Mouse (Mus musculus) layer of hippocampus, adult 8-10 months (tissue): ENCODE data around the gene Slc44a3. TPM values are rescaled to one million over a fixed set of nuclear protein-coding genes. Genes with fewer than 3 reads are reported as not detected.
"Not testable (repeated sequence)": the region's sequence is repeated elsewhere in the genome, so short reads cannot be mapped to it uniquely, and the experiment has no call there.

Experiments
- DNase-seq, 2 experiments: peaks; one replicate each; pipeline ENCODE4 v3.0.0; 2022; ENCODE audit warnings: low spot score in 2 of 2
- total RNA-seq, 4 experiments: library from RNA; stranded (reverse); gene quantifications; 2 replicates each; pipeline ENCODE4 v1.2.4; 2022

Slc44a3 gene
- total RNA-seq, 4 experiments from 2014 or later = 0.27 to 0.72 TPM; not detected in 2

- no peak for DNase-seq
Observed at GRCm38 (mm10) chr3:121553294-121553693, 21.1 kb upstream of the Slc44a3 start.

- DNase-seq = no peak
Observed at GRCm38 (mm10) chr3:121552723-121553122, 20.5 kb upstream of the Slc44a3 start.

- peak in 1 of 2 experiments; percentile 32 for DNase-seq
Observed at GRCm38 (mm10) chr3:121550370-121550769, 18.2 kb upstream of the Slc44a3 start.

DNA sequence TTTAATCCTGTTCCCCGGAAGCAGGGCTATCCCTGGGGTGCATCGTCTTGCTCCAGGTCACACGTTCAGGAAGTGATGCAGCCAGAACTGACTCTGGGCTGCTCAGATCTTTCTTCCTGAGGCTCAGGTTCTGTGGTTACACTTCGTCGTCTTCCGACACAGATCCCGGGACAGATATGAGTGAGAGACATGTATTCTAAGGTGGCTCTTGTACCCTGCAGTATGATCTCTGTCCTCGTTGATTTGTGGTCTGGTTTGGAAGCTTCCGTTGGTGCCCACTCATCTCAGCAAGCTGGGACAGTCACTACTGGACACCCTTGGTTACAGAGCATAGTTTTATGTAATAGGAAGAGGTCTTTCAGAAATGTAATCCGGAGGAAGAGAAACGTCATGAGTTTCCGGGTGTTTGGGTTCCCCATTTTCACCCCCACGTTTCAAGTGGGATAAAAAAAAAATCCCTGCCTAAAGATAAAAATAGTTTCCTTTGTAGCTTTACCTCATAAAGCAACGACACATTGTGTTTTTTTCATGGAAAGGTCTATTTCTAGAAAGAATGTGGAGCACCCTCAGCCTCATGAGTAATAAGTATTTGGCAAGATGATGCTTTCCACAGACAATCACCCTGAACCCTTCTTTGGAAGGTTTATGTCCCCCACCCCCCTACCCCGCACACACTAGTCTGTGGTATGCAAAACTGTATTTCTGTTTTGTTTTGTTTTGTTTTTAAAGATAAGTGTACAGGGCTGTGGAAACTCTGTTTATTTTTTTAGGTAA, 15.8 kb upstream of the Slc44a3 start:
- DNase-seq = no peak

DNA sequence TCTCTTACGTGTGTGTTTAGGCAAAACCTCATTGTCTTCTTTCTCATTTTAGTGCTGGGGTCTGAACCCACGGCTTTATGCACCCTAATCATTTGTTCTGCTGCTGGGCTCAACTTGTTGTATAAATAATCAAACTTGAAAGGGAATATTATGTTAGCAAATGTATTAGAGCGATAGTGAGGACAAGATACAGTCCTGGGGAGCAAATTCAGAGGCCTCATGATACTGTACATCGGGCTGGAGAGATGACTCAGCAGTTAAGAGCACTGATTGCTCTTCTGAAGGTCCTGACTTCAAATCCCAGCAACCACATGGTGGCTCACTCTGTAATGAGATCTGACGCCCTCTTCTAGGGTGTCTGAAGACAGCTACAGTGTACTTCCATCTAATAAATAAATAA, 8.4 kb upstream of the Slc44a3 start:
- DNase-seq = no peak

DNA sequence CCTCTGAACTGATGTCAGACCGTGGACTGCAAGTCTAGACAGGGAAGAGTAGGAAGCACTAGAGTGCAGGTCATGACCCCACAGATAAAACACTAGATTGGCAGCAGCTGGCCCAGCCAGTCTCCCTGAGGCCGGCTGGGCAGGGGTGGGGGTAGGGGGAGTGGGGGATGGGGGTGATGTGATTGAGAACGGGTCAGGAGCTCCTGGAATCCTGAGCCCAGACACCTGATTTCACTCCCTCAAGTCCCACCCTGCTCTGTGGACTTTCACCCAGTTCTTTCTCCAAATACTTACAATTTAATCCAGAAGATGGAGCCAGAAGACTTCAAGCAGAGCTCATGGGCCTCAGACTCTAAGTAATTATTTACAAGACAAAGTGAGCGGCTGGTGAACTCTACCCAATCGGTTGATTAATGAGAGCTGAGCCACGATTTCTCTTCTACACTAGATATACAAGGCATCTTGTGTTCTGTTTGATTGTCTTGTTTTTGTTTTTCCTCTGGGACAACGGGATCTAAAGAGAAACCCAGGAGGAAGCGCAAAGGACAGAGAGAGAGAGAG, 7.7 kb upstream of the Slc44a3 start:
- no peak for DNase-seq

- DNase-seq = not testable (repeated sequence)
Observed at GRCm38 (mm10) chr3:121538847-121539246, 6.6 kb upstream of the Slc44a3 start.

DNA sequence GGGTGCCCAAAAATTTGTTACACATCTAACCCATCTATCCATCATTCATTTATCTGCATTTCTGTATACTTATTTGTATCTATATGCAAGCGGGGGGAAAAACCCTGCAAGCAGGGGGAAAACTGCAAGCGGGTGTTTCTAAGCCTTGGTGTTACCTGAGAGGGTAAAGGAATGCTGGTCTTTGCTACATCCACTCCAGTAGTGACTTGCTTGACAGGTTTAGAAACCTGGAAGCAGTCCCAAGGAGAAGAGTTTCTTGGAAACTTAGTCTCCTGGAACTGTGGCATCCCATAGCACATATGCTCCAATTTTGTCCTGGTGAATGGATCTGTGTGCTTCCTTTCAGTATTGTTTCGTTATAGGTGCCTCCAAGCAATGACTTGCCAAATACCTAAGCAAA, 5.8 kb upstream of the Slc44a3 start:
- no peak for DNase-seq

DNA sequence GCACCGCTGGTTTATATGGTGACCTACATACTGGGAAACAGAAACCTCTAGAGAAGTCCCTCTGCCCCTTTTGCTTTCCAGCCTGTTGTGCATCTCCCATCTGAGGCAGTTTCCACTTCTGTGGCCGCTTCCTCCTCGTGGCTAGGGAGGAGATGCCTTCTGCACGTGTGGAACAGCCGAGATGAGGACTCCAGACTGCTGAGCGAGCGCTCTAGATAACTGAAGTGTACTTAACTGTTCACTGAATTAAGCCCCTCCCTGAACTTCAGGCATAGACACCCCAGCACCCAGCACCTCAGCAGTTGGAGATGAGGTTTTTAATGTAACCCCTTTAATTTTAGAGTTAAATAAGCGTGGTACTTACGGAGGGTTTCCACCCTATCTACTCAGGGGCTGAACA, 4.6 kb upstream of the Slc44a3 start:
- DNase-seq = no peak

GRCm38 (mm10) chr3:121535813-121536504, 3.8 kb upstream of the Slc44a3 start:
- DNase-seq = peak in 1 of 2 experiments; percentile 37

- no peak for DNase-seq
Observed at GRCm38 (mm10) chr3:121531370-121532148, 645 bp downstream of the Slc44a3 start.

DNA sequence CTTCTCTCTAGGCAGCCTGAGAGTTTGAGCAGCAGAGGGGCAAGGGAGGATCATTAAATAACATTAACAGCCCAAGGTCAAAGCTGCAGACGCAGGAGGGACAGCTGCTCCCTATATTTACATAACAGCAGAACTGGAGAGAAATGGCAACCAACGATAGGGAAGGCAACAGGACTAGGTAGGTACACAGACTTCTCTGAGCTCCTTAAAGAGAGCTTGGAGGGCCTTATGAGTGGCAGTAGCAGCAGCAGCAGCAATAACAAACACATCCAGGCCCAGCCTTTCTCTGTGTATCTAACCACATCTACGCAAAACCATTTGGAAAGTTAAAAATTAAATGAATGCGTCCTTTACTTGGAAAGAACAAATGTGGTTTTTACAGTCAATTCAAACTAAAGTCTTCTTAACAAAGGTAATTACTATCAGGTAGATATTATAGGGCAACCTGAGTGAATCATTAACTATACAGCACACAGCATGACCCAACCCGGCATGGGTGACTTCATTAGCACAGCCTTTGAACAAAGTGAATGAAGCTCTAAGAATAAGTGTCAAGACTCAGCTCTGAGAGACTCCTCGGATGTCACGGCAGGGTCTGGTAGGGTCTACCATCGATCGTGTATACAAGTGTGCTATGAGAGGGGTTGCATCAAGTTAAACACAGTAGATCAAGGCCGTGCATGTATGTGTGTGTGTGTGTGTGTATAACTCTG, 1.5 kb downstream of the Slc44a3 start:
- no peak for DNase-seq

DNA sequence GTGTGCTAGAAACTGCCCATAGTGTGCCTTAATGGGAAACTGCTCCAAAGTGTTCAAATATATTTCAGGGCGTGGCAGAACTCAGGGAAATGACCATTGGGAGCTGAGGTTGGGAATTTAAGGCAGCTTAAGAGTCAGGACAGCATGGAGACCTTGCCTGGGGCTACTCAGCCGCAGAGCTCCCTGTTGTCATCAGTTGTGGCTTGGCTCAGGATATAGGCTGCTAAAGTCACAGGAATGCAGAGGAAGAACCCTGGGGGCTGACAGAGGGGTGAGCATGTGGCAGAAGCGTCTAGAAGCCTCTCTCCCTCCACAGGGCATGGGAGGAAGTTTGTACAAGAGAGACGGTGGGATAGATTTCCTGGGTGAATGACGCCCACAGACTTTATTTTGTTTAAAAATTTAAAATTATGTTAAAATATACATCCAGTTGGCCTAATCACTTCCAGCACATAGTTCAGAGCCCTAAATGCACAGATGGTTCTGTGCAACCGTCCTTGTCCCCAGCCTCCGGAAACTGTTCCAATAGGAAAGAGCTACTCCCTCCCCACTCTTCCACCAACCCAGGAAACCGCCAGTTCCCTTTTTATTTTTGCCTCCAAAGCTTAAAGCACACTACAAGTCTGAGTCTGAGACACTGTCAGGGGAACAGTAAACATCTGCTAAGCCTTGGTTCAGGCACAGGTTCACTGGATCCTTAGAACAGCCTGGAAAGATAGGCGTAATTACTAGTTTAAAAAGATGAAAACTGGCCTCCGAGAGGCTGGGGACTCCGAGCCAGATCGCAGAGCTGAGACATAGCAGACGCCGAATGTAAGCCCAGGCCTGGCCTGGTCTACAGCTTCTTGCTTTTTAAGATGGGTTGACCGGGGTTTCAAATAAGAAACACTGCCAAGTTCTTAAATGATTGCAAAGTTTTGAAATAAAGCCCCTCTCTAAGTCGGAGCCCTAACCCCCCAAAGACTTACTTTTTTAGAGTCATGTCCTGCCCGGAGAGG, 5.8 kb downstream of the Slc44a3 start:
- no peak for DNase-seq

GRCm38 (mm10) chr3:121521633-121522125, 10.5 kb downstream of the Slc44a3 start:
- DNase-seq = no peak

DNA sequence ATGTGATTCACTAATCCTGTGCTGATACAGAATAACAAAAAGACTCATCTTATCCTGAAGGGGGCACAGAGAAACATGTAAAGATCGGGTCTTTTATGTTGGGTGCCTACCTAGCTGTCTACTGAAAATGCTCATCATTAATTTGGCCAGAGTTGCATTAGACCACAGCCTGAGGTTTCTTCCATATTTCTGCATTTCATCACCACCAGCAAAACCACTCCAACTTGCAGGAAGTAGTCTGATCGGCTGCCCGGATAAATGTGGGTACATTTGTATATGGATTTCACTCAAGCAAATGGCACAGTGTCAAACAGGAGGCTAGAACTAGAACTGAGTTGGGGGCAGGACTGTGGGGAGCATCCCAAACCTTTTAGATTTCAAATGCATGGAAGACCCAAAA, 11.1 kb downstream of the Slc44a3 start:
- no peak for DNase-seq

DNA sequence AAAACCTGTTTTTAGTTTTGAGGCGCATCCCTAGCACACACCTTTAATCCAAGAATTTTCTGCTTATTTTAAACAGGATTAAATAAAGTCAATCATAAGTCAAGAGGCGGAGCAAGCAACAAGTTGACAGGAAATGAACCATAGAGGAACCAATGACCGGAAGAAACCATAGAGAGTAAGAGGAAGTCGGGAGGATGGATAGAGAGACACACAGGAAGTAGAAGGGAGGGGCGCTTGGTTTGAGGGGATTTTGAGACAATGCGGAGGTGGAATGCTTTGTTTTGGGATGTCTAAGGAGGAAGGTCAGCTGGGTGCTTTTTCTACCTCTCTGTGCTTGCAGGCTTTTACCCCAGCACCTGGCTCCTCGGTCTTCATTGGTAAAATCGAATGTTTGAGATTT, 15.2 kb downstream of the Slc44a3 start:
- no peak for DNase-seq

- no peak for DNase-seq
Observed at GRCm38 (mm10) chr3:121509141-121509540, 23.1 kb downstream of the Slc44a3 start.

DNA sequence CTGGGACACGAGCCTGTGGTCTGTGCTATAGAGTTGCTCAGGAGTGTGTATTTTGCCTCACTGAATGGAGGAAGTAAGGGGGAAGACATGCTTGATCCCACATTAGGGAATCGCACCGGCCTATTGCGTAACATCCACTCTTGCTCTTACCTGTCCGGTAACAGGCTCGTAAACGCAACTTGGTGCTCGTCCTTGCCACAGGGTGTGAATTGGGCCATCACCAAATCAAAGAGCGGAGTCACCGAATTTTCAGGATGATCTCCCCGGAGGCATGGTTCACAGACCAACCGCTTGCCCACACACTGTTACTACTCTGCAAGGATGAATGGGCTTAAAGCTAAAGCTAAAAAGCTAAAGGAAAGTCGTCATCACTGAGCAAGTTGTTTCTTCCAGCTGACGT, 24.5 kb downstream of the Slc44a3 start:
- no peak for DNase-seq

GRCm38 (mm10) chr3:121506756-121507155, 25.4 kb downstream of the Slc44a3 start:
- no peak for DNase-seq

- DNase-seq = no peak
Observed at GRCm38 (mm10) chr3:121506175-121506574, 26.0 kb downstream of the Slc44a3 start.
